ENCODE assay signal across 8 mouse cellular contexts in genomic region chr4:80517476-80518285, GRCm38 (mm10).
DNase-seq lines count a peak whose midpoint lies in the region; ATAC-seq and TF ChIP-seq lines count a peak whose summit lies in the region.

No protein-coding gene starts in this region.

- TF ChIP-seq CTCF in cortical plate, adult 2 months (IDR thresholded peaks at IDR 0.05; ENCODE audit: extremely low read depth, insufficient read depth, low read length): peak; percentile 53; the same call in 1 of the 2 replicates

- 26% methylated on average over 12 of the region's 12 CpGs for WGBS in heart, embryonic 12.5 days
- WGBS in kidney, embryonic 16.5 days: 21% methylated on average over 12 of the region's 12 CpGs
- 10% methylated on average over 12 of the region's 12 CpGs for WGBS in limb, embryonic 14.5 days

- no peak for TF ChIP-seq POLR2A in cortical plate, adult 2 months (IDR thresholded peaks at IDR 0.05; ENCODE audit: extremely low read depth, insufficient read depth, low read length)
- TF ChIP-seq POLR2A in limb, embryonic 14.5 days (IDR thresholded peaks at IDR 0.05; ENCODE audit: borderline replicate concordance, extremely low read depth, insufficient read depth, insufficient read length): no peak

- H3K27me3 ChIP-seq in heart, embryonic 12.5 days (replicated peaks): no peaks in the 10 kb centered on the region
- no peaks in the 10 kb centered on the region for H3K27me3 ChIP-seq in kidney, embryonic 16.5 days (ENCODE audit: insufficient read depth, low read length)
- no peaks in the 10 kb centered on the region for H3K27me3 ChIP-seq in limb, embryonic 14.5 days (ENCODE audit: control insufficient read depth, insufficient read depth, low read length)

- H3K36me3 ChIP-seq in heart, embryonic 12.5 days: no peaks in the 10 kb centered on the region
- H3K36me3 ChIP-seq in kidney, embryonic 16.5 days (ENCODE audit: insufficient read depth, low read length): no peaks in the 10 kb centered on the region
- no peaks in the 10 kb centered on the region for H3K36me3 ChIP-seq in limb, embryonic 14.5 days (ENCODE audit: control insufficient read depth, insufficient read depth, low read length)

- no peak overlapping the region for H3K9ac ChIP-seq in heart, embryonic 12.5 days
- no peak overlapping the region for H3K9ac ChIP-seq in kidney, embryonic 16.5 days (replicated peaks; ENCODE audit: low read length)
- no peak overlapping the region for H3K9ac ChIP-seq in limb, embryonic 14.5 days (ENCODE audit: low read depth, low read length, severe bottlenecking)

- DNase-seq in urinary bladder, postnatal 14 days (ENCODE audit: low spot score): peak; percentile 25
- no peak for DNase-seq in urinary bladder, adult 2 months (ENCODE audit: low spot score)
- DNase-seq in limb, embryonic 14.5 days (ENCODE audit: low spot score): peak; percentile 77
- DNase-seq in retina, postnatal 1 day: peak; percentile 73

- H3K4me2 ChIP-seq in heart, embryonic 12.5 days: peak overlapping the region; percentile 48
- peak overlapping the region; percentile 38 for H3K4me2 ChIP-seq in kidney, embryonic 16.5 days (replicated peaks; ENCODE audit: low read depth, low read length)
- H3K4me2 ChIP-seq in limb, embryonic 14.5 days (replicated peaks; ENCODE audit: low read depth, low read length, severe bottlenecking): peak overlapping the region; percentile 24

- peak; percentile 59; the same call in 1 of the 2 replicates for ATAC-seq in heart, embryonic 12.5 days (ENCODE audit: insufficient number of reproducible peaks, low FRiP score)
- ATAC-seq in kidney, embryonic 16.5 days (ENCODE audit: low FRiP score, low TSS enrichment): peak; percentile 70; the same call in 1 of the 2 replicates
- ATAC-seq in limb, embryonic 14.5 days (ENCODE audit: low FRiP score, low read depth): peak; percentile 67; the same call in 1 of the 2 replicates
- ATAC-seq in erythroblast, adult 5-6 weeks (replicated peaks; ENCODE audit: low FRiP score, poor library complexity, severe bottlenecking): no peak

- H3K27ac ChIP-seq in cortical plate, adult 2 months (ENCODE audit: insufficient read depth, low read length): peak overlapping the region; percentile 68
- H3K27ac ChIP-seq in heart, embryonic 12.5 days (ENCODE audit: poor library complexity, severe bottlenecking): no peak overlapping the region
- H3K27ac ChIP-seq in kidney, embryonic 16.5 days (ENCODE audit: low read length): no peak overlapping the region
- 0 out of 2 replicates have a peak overlapping the region, but pooled peaks have one; percentile 11 for H3K27ac ChIP-seq in limb, embryonic 14.5 days (replicated peaks; ENCODE audit: low read depth, low read length)

- H3K4me1 ChIP-seq in cortical plate, adult 2 months (ENCODE audit: control insufficient read depth, insufficient read depth, low read length): no peaks in the 10 kb centered on the region; the same call in 1 of the 2 replicates
- no peaks in the 10 kb centered on the region for H3K4me1 ChIP-seq in heart, embryonic 12.5 days (replicated peaks)
- no peaks in the 10 kb centered on the region; the same call in 1 of the 2 replicates for H3K4me1 ChIP-seq in kidney, embryonic 16.5 days (ENCODE audit: insufficient read depth, low read length)
- H3K4me1 ChIP-seq in limb, embryonic 14.5 days (ENCODE audit: control insufficient read depth, insufficient read depth, low read length): peaks cover 7% of the 10 kb centered on the region

- no peaks in the 10 kb centered on the region for H3K9me3 ChIP-seq in heart, embryonic 12.5 days (replicated peaks)
- H3K9me3 ChIP-seq in kidney, embryonic 16.5 days (ENCODE audit: low read length): no peaks in the 10 kb centered on the region
- no peaks in the 10 kb centered on the region for H3K9me3 ChIP-seq in limb, embryonic 14.5 days (ENCODE audit: control insufficient read depth, low read length)

- no peak overlapping the region for H3K4me3 ChIP-seq in cortical plate, adult 2 months (ENCODE audit: insufficient read depth, low read length)
- H3K4me3 ChIP-seq in heart, embryonic 12.5 days: no peak overlapping the region
- no peak overlapping the region for H3K4me3 ChIP-seq in kidney, embryonic 16.5 days (ENCODE audit: low read length)
- H3K4me3 ChIP-seq in limb, embryonic 14.5 days (replicated peaks; ENCODE audit: low read length): no peak overlapping the region

Comparison
In these comparisons a context has a peak if more than half of its experiments do, and no peak if none do; other contexts are left out.
1. H3K27ac ChIP-seq: peak in cortical plate, adult 2 months (single experiment) and limb, embryonic 14.5 days (single experiment); none in heart, embryonic 12.5 days (single experiment) and kidney, embryonic 16.5 days (single experiment).
2. Peak in every context shown above with its lines, with median percentiles within 50 percentile points of each other: H3K4me2 ChIP-seq.